Mouse (Mus musculus) E14TG2a.4 (cell line): ENCODE results near the gene Ppp2r2c.

Experiments used
- CTCF ChIP-seq: conservative IDR thresholded peaks from 2 replicates; pipeline ENCODE4 v1.5.1; 2014; ENCODE audit warnings: low read length
- NANOG ChIP-seq: IDR thresholded peaks from 2 replicates; pipeline ENCODE4 v1.6.1; 2014; ENCODE audit warnings: borderline replicate concordance, low read length, mixed read lengths
- POU5F1 ChIP-seq: IDR thresholded peaks from 2 replicates; pipeline ENCODE4 v1.6.1; 2014; ENCODE audit warnings: low read length, borderline replicate concordance

DNA sequence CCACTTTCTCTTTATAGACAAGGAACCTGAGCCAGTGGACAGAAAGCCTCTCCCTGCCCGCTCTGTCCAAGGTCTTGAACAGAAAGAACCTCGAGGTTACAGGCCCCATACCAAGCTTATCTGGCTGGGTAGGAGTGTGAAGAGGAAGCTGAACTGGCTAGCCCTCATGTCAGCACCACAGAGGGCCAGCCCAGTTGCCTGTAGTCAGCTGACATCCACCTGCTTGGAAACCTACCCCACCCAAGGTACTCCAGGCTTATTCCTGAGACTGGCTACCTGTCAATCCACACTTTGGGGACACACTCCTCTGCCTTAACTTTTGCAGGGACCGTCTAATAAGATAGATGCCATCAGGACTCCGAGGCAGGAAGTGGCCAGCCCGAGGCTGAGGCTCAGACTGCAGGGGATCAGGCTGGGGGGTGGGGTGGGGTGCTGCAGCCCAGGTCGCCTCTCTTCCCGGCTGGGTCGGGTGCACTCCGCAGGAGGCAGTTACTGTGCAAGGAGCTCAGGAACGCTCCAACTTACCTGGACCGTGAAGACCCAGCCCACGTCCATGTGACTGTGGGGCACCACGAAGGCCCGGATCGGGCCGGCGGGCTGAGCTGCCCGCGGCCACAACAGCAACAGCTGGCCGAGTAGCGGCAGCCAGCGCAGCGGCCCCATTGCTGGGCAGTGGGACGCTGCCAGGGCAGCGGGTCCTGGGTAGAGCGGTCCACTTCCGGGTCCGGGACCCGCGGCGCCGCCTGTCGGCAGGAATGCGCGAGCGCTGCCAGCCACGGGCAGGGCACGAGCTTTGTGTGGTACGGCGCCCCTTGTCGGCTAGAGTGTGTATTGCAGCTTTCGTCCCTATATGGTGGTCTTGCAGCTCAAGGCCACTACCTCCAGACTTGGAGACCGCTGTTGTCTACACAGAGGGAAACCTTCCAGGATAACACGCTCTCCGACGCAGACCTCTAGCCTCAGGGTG lies 38.1 kb upstream of the Ppp2r2c start, which contains the start of gene Man2b2:
- TF ChIP-seq CTCF: peak; percentile 47
- TF ChIP-seq NANOG: no peak
- no peak for TF ChIP-seq POU5F1
